Mouse (Mus musculus) small intestine, adult 2 months (tissue): ENCODE measurements around the gene Mapkapk2. TPM values are rescaled to one million over a fixed set of nuclear protein-coding genes. Genes with fewer than 3 reads are reported as not detected.

Experiments used
- H3K27ac ChIP-seq: fragments of 200-500 bp; 2 replicates; pipeline ENCODE4 v1.5.1; 2012; ENCODE audit warnings: low read depth, low read length, control low read depth, inconsistent platforms; ENCODE audit not compliant: insufficient read depth
- H3K27me3 ChIP-seq: fragments of 200-500 bp; 2 replicates; pipeline ENCODE4 v1.6.1; 2012; ENCODE audit warnings: mild to moderate bottlenecking, moderate library complexity, low read length, inconsistent platforms; ENCODE audit not compliant: control insufficient read depth, insufficient read depth
- H3K36me3 ChIP-seq: fragments of 200-500 bp; 2 replicates; pipeline ENCODE4 v1.6.1; 2012; ENCODE audit warnings: mild to moderate bottlenecking, low read length, control low read depth, inconsistent platforms; ENCODE audit not compliant: control insufficient read depth, insufficient read depth
- H3K4me1 ChIP-seq: fragments of 200-500 bp; 2 replicates; pipeline ENCODE4 v1.6.1; 2012; ENCODE audit warnings: low read length, inconsistent platforms, mixed read lengths; ENCODE audit not compliant: control insufficient read depth, insufficient read depth, insufficient read length
- H3K4me3 ChIP-seq: fragments of 200-500 bp; 2 replicates; pipeline ENCODE4 v1.5.1; 2012; ENCODE audit warnings: low read depth, mild to moderate bottlenecking, control low read depth, inconsistent platforms, low read length, moderate library complexity
- CTCF ChIP-seq: fragments of 200-500 bp; IDR thresholded peaks from 2 replicates; pipeline ENCODE4 v1.5.1; 2012; ENCODE audit warnings: low read depth, mild to moderate bottlenecking, control low read depth, inconsistent platforms, low read length, moderate library complexity, mixed read lengths; ENCODE audit not compliant: insufficient replicate concordance, insufficient read length; ENCODE audit errors: extremely low read depth
- POLR2A ChIP-seq: fragments of 200-500 bp; IDR thresholded peaks from 2 replicates; pipeline ENCODE4 v1.6.1; 2012; ENCODE audit warnings: low read depth, mild to moderate bottlenecking, control low read depth, inconsistent platforms, low read length, moderate library complexity
- WGBS: fragments of 180-500 bp; shearing (Covaris S2); methylation state at CpG from one replicate; pipeline ENCODE4 v1.1.7; 2018; 5-methylcytosine and 5-hydroxymethylcytosine counted together
- polyA plus RNA-seq: library from polyadenylated mRNA; depleted of rRNA; stranded (reverse); fragments of >200 nt; gene quantifications from 2 replicates; pipeline ENCODE4 v1.2.3, GENCODE M21; 2012

Mapkapk2 gene
- polyA plus RNA-seq, 1 experiment, result 61.0 TPM

GRCm38 (mm10) chr1:131021900-131022590 is 75.6 kb downstream of the Mapkapk2 start:
- Histone ChIP-seq H3K27ac (no peak overlapping the region), H3K4me1 (peaks cover 4% of the 10 kb centered on the region; the same call in 1 of the 2 replicates), H3K4me3 (no peak overlapping the region), H3K36me3 (no peaks in the 10 kb centered on the region), H3K27me3 (no peaks in the 10 kb centered on the region)
- TF ChIP-seq POLR2A, result no peak
- no peak for TF ChIP-seq CTCF
- 76% methylated on average over 11 of the region's 11 CpGs for WGBS

GRCm38 (mm10) chr1:131021438-131021837 is 76.2 kb downstream of the Mapkapk2 start:
- 73% methylated on average over 9 of the region's 9 CpGs for whole genome bisulfite sequencing
- peaks cover 4% of the 10 kb centered on the region; the same call in 1 of the 2 replicates for H3K4me1 ChIP-seq
- H3K36me3 ChIP-seq, result no peaks in the 10 kb centered on the region
- TF ChIP-seq CTCF (no peak), POLR2A (no peak)
- H3K27me3 ChIP-seq, result no peaks in the 10 kb centered on the region
- H3K27ac ChIP-seq, result no peak overlapping the region
- H3K4me3 ChIP-seq, result no peak overlapping the region

DNA sequence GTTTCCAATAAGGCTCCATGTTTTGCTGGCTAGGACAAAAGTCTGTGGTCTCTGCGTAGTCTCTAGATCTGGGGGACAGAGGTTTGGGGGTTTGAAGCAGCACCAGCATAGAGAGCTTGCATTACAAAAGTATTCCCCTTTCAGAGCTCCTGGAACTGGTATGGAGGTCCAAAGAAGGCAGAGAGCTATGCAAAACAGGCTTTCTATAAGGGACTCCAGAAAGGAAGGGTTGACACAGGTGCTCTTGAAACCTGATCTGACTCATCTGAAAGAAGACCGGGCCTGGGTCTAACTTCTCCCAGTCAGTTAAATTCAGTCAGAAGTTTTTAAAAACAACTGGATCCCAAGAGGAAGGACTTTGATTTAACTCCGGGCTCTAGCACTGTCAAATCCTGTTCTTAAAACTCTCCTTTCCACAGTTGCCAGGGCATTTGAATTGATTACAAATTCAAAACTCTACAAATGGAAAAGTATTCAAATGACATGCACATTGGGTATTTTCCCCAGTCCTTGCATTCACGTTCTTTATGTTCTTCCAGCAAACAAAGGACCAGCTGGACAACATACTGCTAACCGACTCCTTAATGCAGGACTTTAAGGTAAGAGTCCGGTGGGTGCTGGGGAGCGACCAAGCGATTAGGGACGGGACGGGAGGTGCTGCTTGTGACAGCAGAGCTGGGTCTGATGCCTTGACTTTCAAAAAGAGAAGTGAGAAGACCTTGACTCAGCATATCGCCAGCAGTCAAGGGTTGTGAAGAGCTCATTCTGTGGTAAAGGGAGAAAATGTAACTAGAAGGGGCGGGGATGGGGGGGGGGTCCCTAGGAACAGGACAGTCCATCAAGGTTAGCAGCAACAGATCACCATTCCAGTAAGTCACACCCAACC is 77.0 kb downstream of the Mapkapk2 start:
- no peaks in the 10 kb centered on the region for H3K36me3 ChIP-seq
- 62% methylated on average over 12 of the region's 12 CpGs for WGBS
- peaks cover 4% of the 10 kb centered on the region; the same call in 1 of the 2 replicates for H3K4me1 ChIP-seq
- TF ChIP-seq CTCF, result no peak
- no peak for TF ChIP-seq POLR2A
- H3K27me3 ChIP-seq, result no peaks in the 10 kb centered on the region
- no peak overlapping the region for H3K4me3 ChIP-seq
- H3K27ac ChIP-seq, result no peak overlapping the region

DNA sequence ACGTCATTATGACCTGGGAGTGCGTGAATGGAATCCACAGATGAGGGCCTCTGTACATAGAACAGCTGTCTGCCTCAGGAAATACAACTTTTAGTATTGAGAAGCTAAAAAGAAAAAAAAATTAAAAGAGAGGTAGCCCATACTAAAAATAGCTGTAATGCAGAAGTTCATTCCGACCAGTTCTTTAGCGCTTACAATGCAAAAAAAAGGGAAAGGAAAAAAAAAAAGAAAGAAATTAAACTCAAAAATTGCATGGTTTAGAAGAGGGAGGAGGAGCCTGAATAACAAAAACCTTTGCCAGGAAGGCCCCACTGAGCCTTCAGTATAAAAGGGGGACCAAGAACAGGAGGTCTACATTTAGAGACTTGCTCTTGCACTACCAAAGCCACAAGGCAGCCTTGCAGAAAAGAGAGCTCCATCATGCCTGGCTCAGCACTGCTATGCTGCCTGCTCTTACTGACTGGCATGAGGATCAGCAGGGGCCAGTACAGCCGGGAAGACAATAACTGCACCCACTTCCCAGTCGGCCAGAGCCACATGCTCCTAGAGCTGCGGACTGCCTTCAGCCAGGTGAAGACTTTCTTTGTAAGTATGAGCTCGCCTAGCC is 78.0 kb downstream of the Mapkapk2 start, which contains the start of gene Il10:
TSS of gene Il10 (plus strand) at position 354 of the 607 bp plus-strand sequence.
- Histone ChIP-seq H3K27ac (no peak within 1 kb of the TSS), H3K4me1 (peaks cover 4% of the 10 kb centered on the region; the same call in 1 of the 2 replicates), H3K36me3 (no peaks in the 10 kb centered on the region), H3K4me3 (no peak within 1 kb of the TSS), H3K27me3 (no peaks in the 10 kb centered on the region)
- WGBS, result 65% methylated on average over 8 of the region's 8 CpGs
- TF ChIP-seq CTCF, result no peak
- no peak for TF ChIP-seq POLR2A

GRCm38 (mm10) chr1:131015879-131016278 is 81.7 kb downstream of the Mapkapk2 start:
- WGBS, result 89% methylated on average over 7 of the region's 7 CpGs
- Histone ChIP-seq H3K27me3 (no peaks in the 10 kb centered on the region), H3K4me1 (peaks cover 6% of the 10 kb centered on the region; the same call in 1 of the 2 replicates), H3K27ac (no peak overlapping the region), H3K4me3 (no peak overlapping the region), H3K36me3 (no peaks in the 10 kb centered on the region)
- no peak for TF ChIP-seq CTCF
- TF ChIP-seq POLR2A, result no peak

- Histone ChIP-seq H3K4me3 (no peak overlapping the region), H3K27me3 (no peaks in the 10 kb centered on the region), H3K36me3 (no peaks in the 10 kb centered on the region), H3K27ac (no peak overlapping the region), H3K4me1 (peaks cover 6% of the 10 kb centered on the region; the same call in 1 of the 2 replicates)
- WGBS, result 75% methylated on average over 6 of the region's 6 CpGs
- TF ChIP-seq CTCF, result no peak
Observed at GRCm38 (mm10) chr1:131015281-131015680, 82.3 kb downstream of the Mapkapk2 start.

GRCm38 (mm10) chr1:131013926-131014325 is 83.7 kb downstream of the Mapkapk2 start:
- Histone ChIP-seq H3K27me3 (no peaks in the 10 kb centered on the region), H3K36me3 (no peaks in the 10 kb centered on the region), H3K4me1 (peaks cover 2% of the 10 kb centered on the region; the same call in 1 of the 2 replicates), H3K27ac (no peak overlapping the region), H3K4me3 (no peak overlapping the region)
- no peak for TF ChIP-seq POLR2A
- 82% methylated on average over 5 of the region's 5 CpGs for WGBS
